Mouse (Mus musculus) cerebellum, adult 2 months (tissue): ENCODE results near the gene Rab19. TPM values are rescaled to one million over a fixed set of nuclear protein-coding genes. Genes with fewer than 3 reads are reported as not detected.
"Not testable (repeated sequence)": the region's sequence is repeated elsewhere in the genome, so short reads cannot be mapped to it uniquely, and the experiment has no call there.

Experiments
- DNase-seq, 2 experiments: peaks; one replicate each; pipeline ENCODE4 v3.0.0; 2021
- H3K27ac ChIP-seq: fragments of 200-500 bp; 2 replicates; pipeline ENCODE4 v1.5.1; 2012; ENCODE audit warnings: low read length, control low read depth, inconsistent platforms; ENCODE audit not compliant: insufficient read depth
- H3K27me3 ChIP-seq: fragments of 200-500 bp; 2 replicates; pipeline ENCODE4 v1.6.1; 2012; ENCODE audit warnings: inconsistent platforms, mild to moderate bottlenecking, low read length, moderate library complexity; ENCODE audit not compliant: control insufficient read depth, insufficient read depth
- H3K4me1 ChIP-seq: fragments of 200-500 bp; 2 replicates; pipeline ENCODE4 v1.6.1; 2011; ENCODE audit warnings: low read length; ENCODE audit not compliant: control insufficient read depth, insufficient read depth
- H3K4me3 ChIP-seq: fragments of 200-500 bp; replicated peaks from 2 replicates; pipeline ENCODE3; 2011; ENCODE audit warnings: mild to moderate bottlenecking, low read depth, low read length, control low read depth; ENCODE audit not compliant: insufficient read depth
- CTCF ChIP-seq: fragments of 200-500 bp; IDR thresholded peaks from 2 replicates; pipeline ENCODE4 v1.5.1; 2011; ENCODE audit warnings: low read depth, mild to moderate bottlenecking, control low read depth, low read length, moderate library complexity, borderline replicate concordance; ENCODE audit not compliant: insufficient read depth
- POLR2A ChIP-seq: fragments of 200-500 bp; IDR thresholded peaks from 2 replicates; pipeline ENCODE4 v1.6.1; 2011; ENCODE audit warnings: low read length, control low read depth, borderline replicate concordance; ENCODE audit not compliant: insufficient read depth
- WGBS: fragments of 180-500 bp; shearing (Covaris S2); methylation state at CpG from one replicate; pipeline ENCODE4 v1.1.7; 2018; 5-methylcytosine and 5-hydroxymethylcytosine counted together
- polyA plus RNA-seq: library from polyadenylated mRNA; depleted of rRNA; stranded (reverse); fragments of >200 nt; gene quantifications from 2 replicates; pipeline ENCODE4 v1.2.3, GENCODE M21; 2012; rRNA removed

Rab19 gene
- polyA plus RNA-seq, 1 experiment: 0.15 TPM

- WGBS: 37% methylated on average over 2 of the region's 2 CpGs
- no peak overlapping the region for H3K4me3 ChIP-seq
- H3K27me3 ChIP-seq: no peaks in the 10 kb centered on the region
- no peaks in the 10 kb centered on the region for H3K4me1 ChIP-seq
- H3K27ac ChIP-seq: no peak overlapping the region
- TF ChIP-seq POLR2A (no peak), CTCF (no peak)
- DNase-seq: no peak
Measured at GRCm38 (mm10) chr6:39434886-39435492, 54.0 kb downstream of the Rab19 start.

- WGBS: 84% methylated on average over 5 of the region's 5 CpGs
- Histone ChIP-seq H3K27me3 (no peaks in the 10 kb centered on the region), H3K4me3 (no peak overlapping the region), H3K4me1 (no peaks in the 10 kb centered on the region), H3K27ac (no peak overlapping the region)
- TF ChIP-seq CTCF: no peak
- TF ChIP-seq POLR2A: no peak
- no peak for DNase-seq
Measured at GRCm38 (mm10) chr6:39435875-39436274, 54.9 kb downstream of the Rab19 start.

- not testable (repeated sequence) for H3K27me3 ChIP-seq, H3K4me3 ChIP-seq, H3K27ac ChIP-seq, H3K4me1 ChIP-seq, DNase-seq
- WGBS: 94% methylated on average over 6 of the region's 6 CpGs
Measured at GRCm38 (mm10) chr6:39437519-39437918, 56.5 kb downstream of the Rab19 start.

Other genes with a start within 250 kb of the Rab19 start
- 15.4 and 16.0 TPM in 2 replicates for gene Kdm7a, start 174.4 kb upstream of the Rab19 start, polyA plus RNA-seq
- 26.2 and 27.8 TPM in 2 replicates for gene Slc37a3, start 3.5 kb upstream of the Rab19 start, polyA plus RNA-seq
- 137 and 139 TPM in 2 replicates for gene Mkrn1, start 39.3 kb downstream of the Rab19 start, polyA plus RNA-seq
- gene Dennd2a, start 176.7 kb downstream of the Rab19 start, polyA plus RNA-seq: 12.3 and 13.5 TPM in 2 replicates
- gene Adck2, start 192.7 kb downstream of the Rab19 start, polyA plus RNA-seq: 30.2 and 33.2 TPM in 2 replicates
- 0.72 and 0.95 TPM in 2 replicates for gene Gm42420, start 204.6 kb downstream of the Rab19 start, polyA plus RNA-seq
- 315 and 319 TPM in 2 replicates for gene Ndufb2, start 211.4 kb downstream of the Rab19 start, polyA plus RNA-seq